Mouse (Mus musculus) ovary, adult 10 weeks (tissue): ENCODE results near the gene Gng5. TPM values are rescaled to one million over a fixed set of nuclear protein-coding genes. Genes with fewer than 3 reads are reported as not detected.

Experiments
- polyA plus RNA-seq: library from polyadenylated mRNA; stranded (reverse); fragments of 350-450 nt; fragmentation: Illumina TruSeq; extraction: RNeasy Lipid Tissue Mini Kit (QIAGEN cat#74804); gene quantifications from one replicate; pipeline ENCODE4 v1.2.3, GENCODE M21; 2014

The Gng5 gene
- polyA plus RNA-seq = 1,167 TPM

DNA sequence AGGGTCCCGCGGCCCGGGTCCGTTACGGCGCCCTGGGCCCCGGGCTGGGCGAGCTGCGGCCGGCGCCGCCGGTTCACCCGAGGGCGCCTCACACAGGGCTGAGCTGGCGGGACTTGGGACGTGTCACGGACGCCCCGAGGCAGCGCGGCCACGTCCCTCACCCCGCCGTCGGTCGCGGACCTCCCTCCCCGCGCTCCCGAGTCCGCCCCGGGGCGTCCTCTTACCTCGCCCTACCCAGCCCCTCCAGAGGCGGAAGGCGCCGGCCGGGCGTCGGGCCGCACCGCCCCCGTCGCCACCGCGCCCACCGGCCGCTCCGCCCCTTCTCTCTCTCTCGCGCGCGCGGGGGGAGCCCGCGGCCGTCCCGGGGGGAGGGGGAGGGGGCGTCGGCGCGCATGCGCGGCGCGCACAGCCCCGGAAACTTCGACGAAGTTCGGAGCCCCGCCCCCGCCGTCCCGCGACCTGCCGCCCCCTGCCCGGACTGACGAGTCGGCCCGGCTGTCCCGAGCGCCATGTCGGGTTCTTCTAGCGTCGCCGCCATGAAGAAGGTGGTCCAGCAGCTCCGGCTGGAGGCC is at the start of gene Gng5, which contains the start of gene Spata1:
Gene Gng5 (plus strand): TSS at position 377 of the 572 bp plus-strand sequence.
Gene Spata1 (minus strand): TSS at position 323 of the 572 bp plus-strand sequence.

DNA sequence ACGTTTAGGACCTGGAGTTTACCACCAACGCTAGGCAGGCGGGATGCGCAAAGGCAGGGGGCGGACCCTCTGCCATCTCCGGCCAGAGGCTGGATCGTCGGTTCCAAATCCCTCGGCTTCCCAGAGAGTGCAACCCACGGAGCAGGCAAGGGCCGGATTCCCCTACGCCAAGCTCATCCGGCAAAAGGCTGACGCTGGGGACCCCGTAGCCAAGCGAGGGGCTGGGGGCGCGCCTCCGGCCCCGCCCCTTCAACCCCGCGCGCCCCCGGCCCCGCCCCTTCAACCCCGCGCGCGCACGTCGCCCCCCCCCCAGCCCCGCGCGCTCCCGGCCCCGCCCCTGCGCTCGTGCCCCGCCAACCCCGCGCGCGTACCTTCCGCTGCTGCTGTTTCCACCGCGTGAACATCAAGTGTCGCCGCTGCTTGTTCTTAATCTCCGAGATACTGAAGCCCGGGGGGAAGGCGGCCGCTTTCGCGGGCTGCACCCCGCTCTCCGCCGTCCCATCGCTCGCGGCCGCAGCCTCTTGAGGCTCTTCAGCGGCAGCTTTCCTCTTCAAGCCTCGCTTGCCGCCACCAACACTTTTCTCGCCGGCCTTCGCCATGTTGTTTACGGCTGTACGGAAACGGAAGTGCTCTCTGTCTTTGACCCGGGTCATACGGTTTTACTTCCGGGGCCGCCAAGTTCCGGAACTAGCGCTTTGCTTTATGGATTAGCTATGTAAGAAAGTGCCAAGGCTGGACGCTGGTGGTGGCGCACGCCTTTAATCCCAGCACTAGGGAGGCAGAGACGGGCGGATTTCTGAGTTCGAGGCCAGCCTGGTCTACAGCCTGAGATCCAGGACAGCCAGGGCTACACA is 21.4 kb downstream of the Gng5 start, which contains the start of gene Rpf1:
Gene Rpf1 (minus strand): TSS at position 632 of the 854 bp plus-strand sequence.

Other genes with a start within 250 kb of the Gng5 start
- 38.6 TPM for gene Ssx2ip, start 95.2 kb upstream of the Gng5 start, polyA plus RNA-seq
- 44.8 TPM for gene Ctbs, start 50.0 kb upstream of the Gng5 start, polyA plus RNA-seq
- gene Spata1, start 54 bp upstream of the Gng5 start, polyA plus RNA-seq = 5.8 TPM
- gene Rpf1, start 21.6 kb downstream of the Gng5 start, polyA plus RNA-seq = 175 TPM
- 9.7 TPM for gene Uox, start 70.6 kb downstream of the Gng5 start, polyA plus RNA-seq
- not detected for gene Dnase2b, start 115.8 kb downstream of the Gng5 start, polyA plus RNA-seq
- gene 4930503B20Rik, start 151.5 kb downstream of the Gng5 start, polyA plus RNA-seq = not detected
- 0.57 TPM for gene Samd13, start 185.8 kb downstream of the Gng5 start, polyA plus RNA-seq